Mouse (Mus musculus): Measurements from ENCODE around the gene Dlec1. TPM values are rescaled to one million over a fixed set of nuclear protein-coding genes. Genes with fewer than 3 reads are reported as not detected.

Dlec1 gene
- total RNA-seq (2021): 1 to 10 TPM; 2.1 to 2.4 TPM

- peak; percentile 54 to 60 for DNase-seq (ENCODE audit: extremely low spot score in 1 of 2, low spot score in 1 of 2)
Observed at GRCm38 (mm10) chr9:119101992-119102782, at the start of gene Dlec1. Dlec1 (plus strand) TSS chr9:119102478.

- no peak for DNase-seq (ENCODE audit: extremely low spot score in 1 of 2, low spot score in 1 of 2)
Observed at GRCm38 (mm10) chr9:119053964-119054576, 48.2 kb upstream of the Dlec1 start.

DNA sequence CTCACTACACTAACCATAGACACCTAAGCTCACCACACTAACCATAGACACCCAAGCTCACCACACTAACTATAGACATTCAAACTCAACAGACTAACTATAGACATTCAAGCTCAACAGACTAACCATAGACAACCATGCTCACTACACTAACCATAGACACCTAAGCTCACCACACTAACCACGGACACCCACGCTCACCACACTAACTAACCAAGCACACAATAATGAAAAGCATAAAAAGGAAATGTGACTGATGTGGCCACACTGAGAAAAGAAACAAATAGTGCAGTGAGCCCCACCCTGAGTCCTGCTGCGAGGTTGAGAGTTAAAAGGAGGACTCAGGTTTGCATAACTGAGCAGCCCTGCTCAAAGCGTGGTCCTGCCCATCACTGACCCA, 46.9 kb upstream of the Dlec1 start:
- DNase-seq (ENCODE audit: extremely low spot score in 1 of 2, low spot score in 1 of 2): no peak

DNA sequence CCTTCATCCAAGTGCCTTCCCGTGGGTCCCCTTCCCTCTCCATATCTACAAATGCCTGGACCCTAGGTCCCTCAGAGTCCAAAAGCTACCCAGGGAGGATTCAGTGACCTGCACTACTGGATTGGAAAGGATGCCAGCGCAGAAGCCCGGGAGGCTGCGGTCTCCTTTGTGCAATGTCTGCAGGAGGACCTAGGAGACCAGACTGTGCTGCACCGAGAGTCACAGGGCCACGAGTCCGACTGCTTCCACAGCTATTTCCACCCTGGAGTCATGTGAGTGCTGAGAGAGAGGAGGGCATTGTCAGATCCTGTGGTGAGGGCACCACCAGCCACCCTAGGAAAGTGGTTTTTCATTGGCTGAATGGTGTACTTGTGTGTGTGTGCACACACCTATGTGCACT, 44.0 kb upstream of the Dlec1 start:
- no peak for DNase-seq (ENCODE audit: extremely low spot score in 1 of 2, low spot score in 1 of 2)

DNA sequence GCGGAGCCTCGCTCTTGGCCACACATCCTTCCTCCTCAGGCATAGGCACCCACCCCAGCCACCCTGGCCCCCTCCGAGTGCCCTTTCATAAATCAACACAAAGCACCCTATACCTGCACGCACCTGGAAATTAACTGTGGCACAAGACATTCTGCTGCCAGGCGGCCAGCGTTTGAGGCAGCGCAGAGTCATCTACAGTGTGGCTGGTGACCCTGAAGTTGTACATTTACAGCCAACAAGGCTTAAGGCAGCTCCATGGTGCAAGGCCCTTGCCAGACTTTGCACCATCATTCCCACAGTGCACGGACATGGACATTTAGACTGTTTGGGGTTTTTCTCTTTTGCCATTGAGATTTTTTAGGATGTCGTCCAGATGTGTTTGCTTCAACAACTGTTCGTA, 41.6 kb upstream of the Dlec1 start:
- no peak for DNase-seq (ENCODE audit: extremely low spot score in 1 of 2, low spot score in 1 of 2)

- DNase-seq (ENCODE audit: extremely low spot score in 1 of 2, low spot score in 1 of 2): no peak
Observed at GRCm38 (mm10) chr9:119063036-119063644, 39.1 kb upstream of the Dlec1 start.

- DNase-seq (ENCODE audit: extremely low spot score in 1 of 2, low spot score in 1 of 2): no peak
Observed at GRCm38 (mm10) chr9:119064296-119064695, 38.0 kb upstream of the Dlec1 start.

DNA sequence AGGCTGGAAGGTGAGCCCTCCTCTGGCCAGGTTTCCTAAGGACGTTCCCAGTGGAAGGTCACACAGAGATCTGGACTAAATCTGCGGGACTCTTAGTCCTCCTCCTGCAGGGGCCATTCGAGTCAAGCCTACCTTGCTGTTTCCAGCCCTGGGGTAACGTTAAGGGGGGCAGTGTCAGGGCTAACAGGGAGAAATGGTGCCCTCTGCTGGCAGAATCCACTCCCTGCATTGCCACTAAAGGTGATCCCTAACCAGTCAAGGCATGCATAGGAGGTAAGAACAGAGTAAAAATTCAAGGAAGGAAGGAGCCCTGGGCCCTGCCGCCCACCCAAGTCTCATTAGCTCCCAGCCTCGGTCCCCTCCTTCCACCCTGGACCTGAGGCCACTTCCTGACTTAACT, 34.7 kb upstream of the Dlec1 start:
- peak; percentile 74 to 92 for DNase-seq (ENCODE audit: extremely low spot score in 1 of 2, low spot score in 1 of 2)

- DNase-seq (ENCODE audit: extremely low spot score in 1 of 2, low spot score in 1 of 2): no peak
Observed at GRCm38 (mm10) chr9:119068266-119068665, 34.0 kb upstream of the Dlec1 start.

- no peak for DNase-seq (ENCODE audit: extremely low spot score in 1 of 2, low spot score in 1 of 2)
Observed at GRCm38 (mm10) chr9:119070173-119070825, 32.0 kb upstream of the Dlec1 start.

- no peak for DNase-seq (ENCODE audit: extremely low spot score in 1 of 2, low spot score in 1 of 2)
Observed at GRCm38 (mm10) chr9:119071786-119072185, 30.5 kb upstream of the Dlec1 start.

- no peak for DNase-seq (ENCODE audit: extremely low spot score in 1 of 2, low spot score in 1 of 2)
Observed at GRCm38 (mm10) chr9:119073184-119073895, 28.9 kb upstream of the Dlec1 start.

DNA sequence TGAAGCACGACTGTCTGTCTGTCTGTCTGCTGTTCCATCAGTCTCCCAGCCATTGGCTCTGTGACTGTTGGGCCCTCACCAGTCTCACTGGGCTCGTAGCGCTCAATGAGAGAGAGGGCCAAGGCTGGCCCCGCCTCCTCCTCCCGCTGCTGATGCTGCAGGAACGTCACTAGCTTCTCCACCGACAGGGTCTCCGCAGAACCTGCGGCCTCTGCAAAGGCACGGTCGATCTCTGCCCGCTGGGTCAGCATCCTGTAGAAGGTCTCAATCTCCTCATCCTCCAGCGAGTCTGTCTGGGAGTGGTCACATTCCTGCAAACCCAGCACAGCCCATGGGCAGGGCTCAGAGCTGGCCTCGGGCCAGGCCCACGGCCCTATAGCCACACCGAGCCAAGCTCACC, 26.6 kb upstream of the Dlec1 start:
- DNase-seq (ENCODE audit: extremely low spot score in 1 of 2, low spot score in 1 of 2): no peak

- DNase-seq (ENCODE audit: extremely low spot score in 1 of 2, low spot score in 1 of 2): no peak
Observed at GRCm38 (mm10) chr9:119080040-119080675, 22.1 kb upstream of the Dlec1 start.

DNA sequence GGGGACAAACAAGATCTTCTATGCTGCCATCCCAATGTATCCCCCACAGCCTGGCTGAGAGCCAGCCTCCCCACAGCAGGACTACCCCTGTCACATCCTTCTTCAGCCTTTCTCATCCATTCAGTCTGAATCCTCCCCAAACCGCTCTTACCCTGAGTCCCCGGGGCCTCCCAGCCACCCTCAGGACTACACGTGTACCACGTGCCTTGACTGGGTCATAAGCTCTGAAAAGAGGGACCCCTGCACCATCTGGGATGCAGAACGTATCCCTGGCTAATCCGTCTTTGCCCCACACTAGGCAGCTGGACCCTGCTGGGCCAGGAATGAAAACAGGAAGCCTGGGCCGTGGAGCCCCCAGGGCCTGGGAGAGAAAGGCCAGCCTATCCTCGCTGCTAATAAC, 20.2 kb upstream of the Dlec1 start:
- DNase-seq (ENCODE audit: extremely low spot score in 1 of 2, low spot score in 1 of 2): no peak

- DNase-seq (ENCODE audit: extremely low spot score in 1 of 2, low spot score in 1 of 2): no peak
Observed at GRCm38 (mm10) chr9:119082656-119083430, 19.4 kb upstream of the Dlec1 start.

- no peak for DNase-seq (ENCODE audit: extremely low spot score in 1 of 2, low spot score in 1 of 2)
Observed at GRCm38 (mm10) chr9:119083966-119084365, 18.3 kb upstream of the Dlec1 start.

GRCm38 (mm10) chr9:119086451-119086850, 15.8 kb upstream of the Dlec1 start:
- no peak for DNase-seq (ENCODE audit: extremely low spot score in 1 of 2, low spot score in 1 of 2)

DNA sequence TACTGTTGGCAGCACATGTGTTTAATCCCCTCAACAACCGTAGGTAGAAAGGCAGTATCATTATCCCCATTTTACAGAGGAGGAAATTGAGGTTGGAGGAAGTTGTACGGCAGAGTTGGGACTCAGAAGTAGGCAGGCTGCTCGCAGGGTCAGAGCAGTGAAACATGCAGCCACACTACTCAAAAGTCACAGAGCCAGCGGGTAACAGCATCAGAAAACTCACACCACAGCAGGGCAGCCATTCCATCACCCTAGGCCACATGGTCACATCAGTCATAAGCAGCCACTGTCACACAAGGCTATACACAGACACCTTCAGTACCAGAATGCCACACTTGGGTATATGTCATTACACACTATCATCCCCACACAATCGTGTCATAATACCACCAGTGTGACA, 15.0 kb upstream of the Dlec1 start:
- DNase-seq (ENCODE audit: extremely low spot score in 1 of 2, low spot score in 1 of 2): no peak
